Mouse (Mus musculus): ENCODE data around the gene Cdc7.

The Cdc7 gene

GRCm38 (mm10) chr5:106990639-106991299, 26.6 kb downstream of the Cdc7 start:
- no peak for ATAC-seq (ENCODE audit: insufficient number of reproducible peaks, low FRiP score, low TSS enrichment)

- no peak for ATAC-seq (ENCODE audit: insufficient number of reproducible peaks, low FRiP score, low TSS enrichment)
Observed at GRCm38 (mm10) chr5:106991300-106991929, 27.3 kb downstream of the Cdc7 start.

DNA sequence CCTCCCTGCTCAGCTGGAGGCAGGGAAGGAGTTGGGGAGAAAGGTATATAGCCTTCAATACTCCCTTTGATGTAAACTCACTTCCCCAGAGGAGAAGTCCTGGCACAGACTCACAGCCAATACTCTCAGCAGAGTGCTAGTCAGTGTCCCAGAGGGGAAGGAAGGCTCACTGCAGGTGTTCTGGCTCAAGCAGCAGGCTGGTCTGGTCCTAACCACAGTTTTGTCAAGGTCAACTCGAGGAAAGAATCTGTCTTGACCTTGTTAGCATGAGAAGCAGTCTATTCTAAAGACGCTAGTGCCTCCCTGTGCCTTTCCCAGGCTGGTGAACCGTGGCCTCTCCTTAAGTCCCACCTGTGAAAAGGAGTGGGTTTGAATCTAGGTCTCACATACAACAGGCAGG, 30.6 kb downstream of the Cdc7 start:
- no peak for ATAC-seq (ENCODE audit: insufficient number of reproducible peaks, low FRiP score, low TSS enrichment)

GRCm38 (mm10) chr5:106995886-106996538, 31.9 kb downstream of the Cdc7 start:
- ATAC-seq (ENCODE audit: insufficient number of reproducible peaks, low FRiP score, low TSS enrichment), result no peak

- no peak for ATAC-seq (ENCODE audit: insufficient number of reproducible peaks, low FRiP score, low TSS enrichment)
Observed at GRCm38 (mm10) chr5:106996539-106997244, 32.6 kb downstream of the Cdc7 start.

GRCm38 (mm10) chr5:107001396-107002090, 37.4 kb downstream of the Cdc7 start:
- no peak for ATAC-seq (ENCODE audit: insufficient number of reproducible peaks, low FRiP score, low TSS enrichment)

DNA sequence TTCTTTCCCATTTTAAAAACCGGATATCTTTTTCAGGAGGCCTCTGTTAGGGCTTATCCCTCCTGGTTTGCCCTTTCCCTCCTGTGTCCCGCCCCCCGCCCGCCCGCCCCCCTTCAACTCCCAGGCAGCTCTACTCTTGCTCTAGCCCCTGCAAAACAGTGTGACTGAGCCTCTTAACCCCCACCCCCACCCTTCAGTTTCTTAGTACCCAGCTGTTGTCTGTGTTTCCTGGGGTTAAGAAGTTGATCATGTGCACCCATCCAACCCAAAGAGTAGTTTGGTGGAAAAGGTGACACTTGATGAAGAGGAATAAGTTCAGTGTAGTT, 37.9 kb downstream of the Cdc7 start:
- ATAC-seq (ENCODE audit: insufficient number of reproducible peaks, low FRiP score, low TSS enrichment), result no peak

DNA sequence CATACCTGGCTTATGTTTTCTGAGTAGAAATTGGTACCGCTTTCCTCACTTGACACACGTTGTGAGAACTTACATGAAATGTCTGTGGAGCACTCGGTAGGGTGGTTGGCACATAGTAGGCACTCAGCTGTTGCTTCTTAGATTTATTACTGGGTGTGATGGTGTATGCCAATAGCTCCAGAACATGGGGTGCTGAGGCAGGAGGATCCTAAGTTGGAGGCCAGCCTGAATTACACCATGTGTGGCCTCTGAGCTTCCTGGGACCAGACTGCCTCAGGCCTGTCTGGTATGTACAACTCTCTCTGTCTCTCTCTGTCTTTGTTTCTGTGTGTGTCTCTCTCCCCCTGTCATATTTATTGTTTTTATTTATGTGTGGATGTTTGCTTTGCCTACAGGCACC, 45.6 kb downstream of the Cdc7 start:
- no peak for ATAC-seq (ENCODE audit: insufficient number of reproducible peaks, low FRiP score, low TSS enrichment)

DNA sequence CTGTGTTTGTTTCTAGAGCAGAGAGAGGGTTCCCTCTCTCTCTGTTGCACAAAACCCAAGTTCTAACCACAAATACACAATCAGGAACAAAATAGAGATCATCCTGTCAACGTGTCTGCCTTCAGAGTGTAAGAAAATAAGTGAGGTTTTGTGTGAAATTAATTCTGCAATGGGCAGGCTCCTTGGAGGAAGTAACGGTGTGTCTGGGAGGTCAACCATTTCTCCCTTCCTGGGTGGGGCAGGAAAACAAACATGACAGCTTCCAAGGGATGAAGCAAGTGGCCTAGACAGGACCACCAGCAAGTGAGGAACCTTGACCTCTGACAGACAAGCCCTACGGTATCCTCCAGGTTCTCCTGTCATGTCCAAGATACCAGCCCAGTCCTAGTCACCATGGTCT, 46.2 kb downstream of the Cdc7 start:
- ATAC-seq (ENCODE audit: insufficient number of reproducible peaks, low FRiP score, low TSS enrichment), result no peak

DNA sequence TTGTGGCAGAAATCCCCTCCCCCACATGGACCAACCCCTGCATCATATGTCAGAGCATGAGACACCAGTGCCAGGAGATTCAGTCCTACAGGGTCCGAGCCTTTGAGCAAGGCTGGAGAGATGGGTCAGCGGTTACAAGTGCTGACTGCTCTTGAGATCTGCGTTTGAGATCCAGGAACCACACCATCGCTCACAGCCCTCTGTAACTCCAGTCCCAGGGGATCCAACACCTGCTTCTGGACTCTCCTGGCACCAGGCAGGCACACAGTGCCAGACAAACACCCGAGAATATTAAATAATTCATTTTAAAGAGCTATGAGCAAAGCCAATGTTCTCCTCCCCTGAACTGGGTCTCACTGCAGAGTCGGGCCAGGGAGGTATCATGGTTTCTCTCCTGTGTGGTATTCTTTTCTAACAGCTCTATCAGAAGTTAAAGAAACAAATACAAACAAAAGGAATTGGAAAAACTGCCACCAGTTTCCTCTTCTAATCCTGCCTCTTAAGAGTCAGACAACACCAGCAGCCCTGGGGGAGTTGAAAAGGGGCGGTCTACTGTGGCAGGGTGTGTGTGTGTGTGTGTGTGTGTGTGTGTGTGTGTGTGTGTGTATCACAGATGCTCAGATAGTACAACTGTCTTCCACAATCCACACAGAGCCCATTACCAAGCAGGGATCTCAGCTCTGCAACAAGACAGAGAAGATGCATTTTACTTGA, 47.4 kb downstream of the Cdc7 start:
- no peak for ATAC-seq (ENCODE audit: insufficient number of reproducible peaks, low FRiP score, low TSS enrichment)

- ATAC-seq (ENCODE audit: insufficient number of reproducible peaks, low FRiP score, low TSS enrichment), result no peak
Observed at GRCm38 (mm10) chr5:107012030-107012715, 48.1 kb downstream of the Cdc7 start.

- no peak for ATAC-seq (ENCODE audit: insufficient number of reproducible peaks, low FRiP score, low TSS enrichment)
Observed at GRCm38 (mm10) chr5:107013393-107013792, 49.3 kb downstream of the Cdc7 start.

DNA sequence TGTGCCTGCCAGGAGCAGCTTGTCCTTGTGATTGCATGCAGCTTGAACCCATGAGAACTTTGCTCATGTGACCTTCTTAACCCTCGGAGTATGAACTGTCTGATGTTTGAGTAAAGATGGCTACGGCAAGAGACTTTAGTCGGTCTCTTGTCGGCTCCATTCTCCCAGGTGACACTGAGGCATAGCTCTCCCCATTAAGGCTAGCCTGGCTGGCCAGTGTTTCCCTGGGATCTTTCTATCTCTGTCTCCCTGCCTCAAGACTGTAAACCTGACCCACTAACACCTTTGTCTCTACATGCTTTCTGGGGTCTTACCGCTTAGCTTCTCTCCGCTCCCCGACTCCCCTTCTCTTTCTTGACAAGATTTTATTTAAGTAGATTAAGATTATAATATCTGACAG, 50.0 kb downstream of the Cdc7 start:
- no peak for ATAC-seq (ENCODE audit: insufficient number of reproducible peaks, low FRiP score, low TSS enrichment)

GRCm38 (mm10) chr5:107015046-107015421, 50.9 kb downstream of the Cdc7 start:
- no peak for ATAC-seq (ENCODE audit: insufficient number of reproducible peaks, low FRiP score, low TSS enrichment)

DNA sequence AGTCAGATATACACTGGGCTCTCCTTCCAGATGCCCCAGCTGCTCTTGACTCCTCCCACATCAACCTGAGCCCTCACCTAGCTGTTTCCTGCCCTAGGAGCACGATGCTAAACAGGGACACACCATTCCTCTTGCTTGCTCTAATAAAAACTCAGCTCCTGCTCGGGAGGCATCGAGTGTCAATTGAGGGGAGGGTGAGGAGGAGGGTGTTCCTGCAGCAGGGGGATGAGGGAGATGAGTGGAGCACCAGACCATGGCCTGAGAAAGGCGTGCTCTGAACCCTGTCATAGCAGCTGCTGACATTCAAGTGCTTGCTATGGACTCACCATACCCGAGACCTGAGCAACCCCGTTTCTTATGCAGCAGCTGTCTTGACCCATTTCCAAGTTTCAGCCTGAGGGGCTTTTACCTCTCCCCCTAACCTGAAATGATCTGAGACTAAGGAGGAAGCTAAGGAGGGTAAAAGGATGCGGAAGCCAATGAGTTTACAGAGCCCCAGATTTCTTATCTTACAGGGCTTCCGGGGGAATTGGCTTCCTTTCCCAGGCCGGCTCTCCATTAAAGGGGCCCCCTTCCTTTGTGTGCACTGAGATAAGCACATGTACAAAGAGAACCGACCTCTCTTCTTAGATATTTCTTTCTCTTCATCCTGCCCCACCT, 51.4 kb downstream of the Cdc7 start:
- no peak for ATAC-seq (ENCODE audit: insufficient number of reproducible peaks, low FRiP score, low TSS enrichment)

- no peak for ATAC-seq (ENCODE audit: insufficient number of reproducible peaks, low FRiP score, low TSS enrichment)
Observed at GRCm38 (mm10) chr5:107016538-107016937, 52.4 kb downstream of the Cdc7 start.

DNA sequence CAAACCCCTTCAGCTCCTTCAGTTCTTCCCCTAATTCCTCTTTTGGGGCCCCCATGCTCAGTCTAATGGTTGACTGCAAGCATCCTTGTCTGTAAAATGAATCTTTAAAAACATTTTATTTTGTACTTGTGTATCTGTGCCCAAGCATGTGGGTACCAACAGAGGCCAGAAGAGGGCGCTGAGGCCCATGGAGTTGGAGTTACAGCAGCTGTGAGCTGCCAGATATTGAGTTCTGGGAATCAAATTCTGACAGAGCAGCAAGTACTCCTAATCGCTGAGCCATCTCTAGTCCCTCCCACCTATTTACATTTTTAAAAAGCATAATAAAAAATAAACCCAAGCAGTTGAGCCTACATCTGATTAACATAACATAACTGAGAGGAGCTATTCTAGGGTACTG, 53.4 kb downstream of the Cdc7 start:
- ATAC-seq (ENCODE audit: insufficient number of reproducible peaks, low FRiP score, low TSS enrichment), result no peak

DNA sequence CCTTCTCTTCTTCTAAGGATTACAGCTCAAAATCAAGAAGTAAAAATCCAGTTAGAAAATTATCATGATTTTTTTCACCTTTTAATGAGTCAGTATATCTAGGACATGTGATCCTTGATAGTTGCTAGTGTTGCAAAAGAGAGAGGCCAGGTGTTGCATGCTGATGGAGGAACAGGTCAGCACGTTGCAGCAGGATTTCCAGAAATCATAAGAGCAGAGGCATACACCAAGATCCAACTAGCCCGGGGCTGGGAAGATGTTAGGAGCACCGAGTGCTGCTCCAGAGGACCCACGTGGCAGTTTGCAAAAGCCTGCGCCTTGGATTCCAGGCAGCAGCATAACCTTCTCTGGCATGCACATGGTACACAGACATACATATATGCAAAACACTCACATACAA, 54.9 kb downstream of the Cdc7 start:
- ATAC-seq (ENCODE audit: insufficient number of reproducible peaks, low FRiP score, low TSS enrichment), result no peak

DNA sequence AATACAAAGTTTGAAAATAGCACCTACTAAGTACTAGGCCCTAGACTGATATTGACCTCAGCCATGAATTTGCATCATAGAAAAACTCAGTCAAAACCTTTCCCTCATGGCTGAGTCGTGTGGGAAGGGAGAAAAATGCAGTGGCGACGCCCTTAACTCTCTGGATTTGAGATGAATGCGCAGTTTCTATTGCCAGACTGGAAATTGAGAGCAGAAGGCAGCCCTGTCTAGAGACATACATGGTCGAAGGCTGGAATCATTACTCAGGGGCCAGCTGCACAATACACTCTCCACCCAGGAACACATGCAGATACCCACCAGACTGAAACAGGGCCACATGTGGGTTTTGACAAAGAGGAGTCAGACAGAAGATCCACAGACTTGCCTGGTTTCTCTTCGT, 55.8 kb downstream of the Cdc7 start:
- no peak for ATAC-seq (ENCODE audit: insufficient number of reproducible peaks, low FRiP score, low TSS enrichment)

All from cerebellum, adult (tissue).